Mouse (Mus musculus) embryonic fibroblast, embryonic 13.5 days (primary cell): ENCODE data around the gene Ablim2. TPM values are rescaled to one million over a fixed set of nuclear protein-coding genes. Genes with fewer than 3 reads are reported as not detected.

Experiments used
- H3K27ac ChIP-seq: 2 replicates; pipeline ENCODE4 v1.5.1; 2012; ENCODE audit warnings: low read length, control low read depth, inconsistent platforms; ENCODE audit not compliant: insufficient read depth
- H3K4me1 ChIP-seq: 2 replicates; pipeline ENCODE4 v1.6.1; 2011; ENCODE audit warnings: low read length; ENCODE audit not compliant: control insufficient read depth, insufficient read depth
- H3K4me3 ChIP-seq: 2 replicates; pipeline ENCODE4 v1.5.1; 2011; ENCODE audit warnings: mild to moderate bottlenecking, control low read depth, low read length; ENCODE audit not compliant: insufficient read depth
- CTCF ChIP-seq: IDR thresholded peaks from 2 replicates; pipeline ENCODE4 v1.5.1; 2011; ENCODE audit warnings: mild to moderate bottlenecking, control low read depth, low read length, moderate library complexity, borderline replicate concordance; ENCODE audit not compliant: insufficient read depth
- POLR2A ChIP-seq: IDR thresholded peaks from 2 replicates; pipeline ENCODE4 v1.6.1; 2011; ENCODE audit warnings: low read depth, mild to moderate bottlenecking, control low read depth, low read length, moderate library complexity
- polyA plus RNA-seq: library from polyadenylated mRNA; stranded (reverse); fragments of >200 nt; gene quantifications from 2 replicates; pipeline ENCODE4 v1.2.4, GENCODE M21; 2011; ENCODE audit warnings: low read depth; ENCODE audit not compliant: missing spikeins, insufficient read length

The Ablim2 gene
- polyA plus RNA-seq, 1 experiment: not detected

- TF ChIP-seq CTCF (no peak), POLR2A (no peak)
These were observed 49.3 kb downstream of the Ablim2 start for GRCm38 (mm10) chr5:35807018-35807417.

DNA sequence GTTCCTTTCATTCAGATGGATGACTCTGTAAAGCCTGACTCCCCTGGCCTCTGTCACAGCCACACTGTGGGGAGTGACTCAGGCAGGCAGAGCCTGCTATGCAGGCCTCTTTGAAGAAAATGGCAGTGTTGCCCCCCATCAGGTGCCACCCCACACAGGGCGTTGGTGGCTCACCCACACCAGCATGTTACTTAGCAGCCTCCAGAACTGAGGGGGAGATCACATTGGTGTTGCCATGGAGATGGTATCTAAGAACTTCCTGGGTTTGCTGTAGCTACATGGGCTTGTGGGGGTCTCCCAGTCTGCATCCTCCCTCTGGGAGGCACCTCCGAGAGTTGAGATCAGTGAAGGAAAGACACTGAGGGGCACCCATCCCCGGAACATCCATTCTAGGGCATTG is 52.8 kb downstream of the Ablim2 start:
- TF ChIP-seq CTCF (no peak), POLR2A (no peak)
- Histone ChIP-seq H3K4me1 (no peaks in the 10 kb centered on the region), H3K4me3 (no peak overlapping the region), H3K27ac (no peak overlapping the region)

More at GRCm38 (mm10) chr5:35807018-35807417, 49.3 kb downstream of the Ablim2 start:
- Histone ChIP-seq H3K27ac (no peak overlapping the region), H3K4me1 (no peaks in the 10 kb centered on the region), H3K4me3 (no peak overlapping the region)

DNA sequence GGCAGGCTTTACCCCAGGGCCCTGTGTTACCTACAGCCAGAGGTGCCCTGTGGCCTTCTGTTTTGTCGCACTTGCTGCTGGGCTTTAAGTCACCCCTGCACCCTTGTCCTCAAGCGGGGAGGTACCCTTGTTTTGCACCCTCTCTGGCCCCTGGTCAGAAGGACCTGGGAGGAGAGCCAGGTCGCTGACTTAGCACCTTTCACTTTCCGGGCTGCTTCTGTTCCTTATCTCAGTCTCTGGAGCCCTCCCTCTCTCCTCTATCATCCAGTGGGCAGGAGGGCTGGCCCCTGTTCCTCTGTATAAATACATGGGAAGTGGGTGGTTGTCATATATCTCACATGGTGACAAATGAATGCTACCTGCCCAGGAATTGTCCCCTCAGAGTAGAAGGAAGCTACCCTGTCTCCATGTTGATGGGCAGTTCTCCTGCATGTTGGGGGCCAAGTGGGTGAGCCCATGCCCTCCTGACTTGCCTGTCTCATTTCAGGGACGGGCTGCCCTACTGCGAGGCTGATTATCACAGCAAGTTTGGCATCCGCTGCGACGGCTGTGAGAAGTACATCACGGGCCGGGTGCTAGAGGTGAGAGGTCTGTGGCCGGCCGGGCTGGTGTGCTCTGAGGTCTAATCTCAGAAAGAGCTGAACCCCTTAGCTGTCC is 54.1 kb downstream of the Ablim2 start:
- H3K4me1 ChIP-seq: no peaks in the 10 kb centered on the region
- H3K4me3 ChIP-seq: no peak overlapping the region
- H3K27ac ChIP-seq: no peak overlapping the region
- TF ChIP-seq CTCF: no peak

DNA sequence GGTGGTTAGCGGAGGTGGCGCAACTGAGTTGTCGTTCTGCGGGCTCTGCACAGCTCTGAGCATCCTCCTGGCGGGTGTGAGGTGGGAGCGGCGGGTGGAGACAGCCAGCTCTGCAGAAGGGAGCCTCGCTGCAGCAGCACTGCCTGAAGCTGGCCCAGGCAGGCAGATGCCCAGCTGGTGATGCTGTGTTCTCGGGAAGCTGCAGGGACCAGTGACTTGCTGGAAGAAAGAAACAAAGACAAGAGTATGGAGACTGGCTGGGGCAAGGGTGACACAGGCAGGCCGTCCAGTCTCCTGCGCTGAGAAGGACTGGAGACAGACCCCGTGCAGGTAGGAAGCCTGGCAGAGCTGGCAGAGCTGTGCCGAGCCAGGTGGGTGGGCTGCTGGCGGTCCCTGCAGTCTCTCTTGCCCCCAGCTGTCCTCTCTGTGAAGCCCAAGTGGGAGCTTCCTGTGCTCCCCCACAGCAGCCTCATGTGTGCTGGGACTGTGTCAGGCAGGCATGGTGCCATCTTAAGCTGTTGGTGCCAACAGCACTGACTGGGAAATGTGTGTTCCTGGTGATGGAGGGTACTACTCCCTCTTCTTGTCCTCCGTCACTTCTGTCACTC is 56.8 kb downstream of the Ablim2 start:
- Histone ChIP-seq H3K27ac (no peak overlapping the region), H3K4me1 (no peaks in the 10 kb centered on the region), H3K4me3 (no peak overlapping the region)
- no peak for TF ChIP-seq CTCF
- TF ChIP-seq POLR2A: no peak

DNA sequence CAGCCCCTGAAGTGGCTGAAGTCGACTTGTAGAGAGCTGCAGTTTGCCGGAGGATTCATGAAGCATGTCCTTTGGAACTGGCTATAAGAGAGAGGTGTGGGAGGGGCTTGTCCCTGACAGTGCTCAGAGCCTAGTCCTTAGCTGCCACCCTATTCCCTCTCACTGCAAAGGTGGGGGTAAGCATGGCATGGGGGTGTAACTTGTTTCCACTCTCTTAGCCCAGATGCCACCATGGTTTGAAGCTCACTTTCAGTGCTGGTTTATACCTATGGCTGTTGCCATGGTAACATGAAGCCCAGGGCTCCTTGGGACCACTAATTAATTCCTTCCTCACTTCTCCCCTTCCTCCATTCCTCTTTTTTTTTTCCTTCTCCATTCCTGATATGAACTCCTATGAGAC is 57.4 kb downstream of the Ablim2 start:
- Histone ChIP-seq H3K27ac (no peak overlapping the region), H3K4me1 (no peaks in the 10 kb centered on the region), H3K4me3 (no peak overlapping the region)
- TF ChIP-seq CTCF: no peak
- no peak for TF ChIP-seq POLR2A

DNA sequence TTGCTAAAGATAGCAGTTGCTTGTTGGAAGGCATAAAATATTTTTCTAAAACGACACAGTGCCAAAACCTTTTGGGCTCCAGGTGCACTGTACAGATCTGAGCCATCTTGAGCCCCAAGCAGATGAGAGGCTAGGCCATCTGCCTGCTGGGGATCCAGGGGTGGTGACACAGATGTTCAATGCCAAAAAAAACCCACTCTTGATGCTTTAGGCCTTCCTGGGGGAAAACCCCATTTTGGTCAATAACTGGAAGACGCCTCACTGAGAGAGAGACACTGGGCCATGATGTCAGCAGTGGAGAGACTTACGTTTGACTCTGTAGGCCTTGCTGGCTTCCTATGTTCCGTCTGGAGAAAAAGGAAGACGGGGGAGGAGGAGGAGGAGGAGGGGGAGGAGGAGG is 59.6 kb downstream of the Ablim2 start:
- Histone ChIP-seq H3K4me3 (no peak overlapping the region), H3K4me1 (no peaks in the 10 kb centered on the region), H3K27ac (no peak overlapping the region)
- no peak for TF ChIP-seq CTCF
- no peak for TF ChIP-seq POLR2A

DNA sequence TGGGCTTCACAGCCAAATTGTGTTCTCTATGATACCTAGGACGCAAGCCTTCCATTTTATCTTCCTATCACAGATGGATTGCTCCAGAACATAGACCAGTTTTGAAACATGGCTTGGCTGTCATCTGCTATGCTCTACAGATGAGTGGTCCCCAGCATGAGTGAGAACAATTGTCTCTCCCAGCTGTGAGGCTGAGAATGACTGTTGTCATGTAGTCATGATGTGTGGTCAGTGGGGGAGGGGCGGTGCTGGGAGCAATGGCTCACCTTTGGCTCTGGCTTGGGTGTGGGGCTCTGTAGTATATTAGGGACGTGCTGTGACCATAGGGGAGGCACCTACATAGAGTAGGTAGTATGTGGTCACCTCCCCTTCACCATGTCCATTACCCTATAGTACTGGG is 60.2 kb downstream of the Ablim2 start:
- H3K4me3 ChIP-seq: no peak overlapping the region
- TF ChIP-seq POLR2A (no peak), CTCF (no peak)

DNA sequence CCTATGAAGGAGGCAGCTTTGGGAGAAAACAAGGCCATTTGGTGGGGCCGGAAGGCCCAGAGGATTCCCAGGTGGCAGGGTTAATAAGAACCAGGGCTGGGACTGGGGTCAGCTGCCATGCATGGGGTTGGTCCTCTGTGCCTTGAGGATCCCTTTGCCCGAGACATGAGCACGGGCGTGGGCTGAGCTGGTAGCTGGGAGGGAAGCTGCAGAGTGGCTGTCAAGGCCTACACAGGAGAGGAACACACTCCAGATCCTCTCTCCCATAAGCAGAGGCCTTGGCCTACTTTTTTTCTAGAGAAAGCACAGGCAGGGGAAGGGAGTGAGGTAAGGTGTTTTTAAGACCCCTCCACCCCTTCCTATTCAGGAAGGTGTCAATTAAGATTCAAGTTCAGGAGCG is 65.0 kb downstream of the Ablim2 start:
- Histone ChIP-seq H3K27ac (no peak overlapping the region), H3K4me1 (no peaks in the 10 kb centered on the region), H3K4me3 (no peak overlapping the region)
- no peak for TF ChIP-seq CTCF
- TF ChIP-seq POLR2A: no peak

More for the DNA sequence above, 60.2 kb downstream of the Ablim2 start:
- no peak overlapping the region for H3K27ac ChIP-seq
- no peaks in the 10 kb centered on the region for H3K4me1 ChIP-seq

- H3K4me3 ChIP-seq: no peak overlapping the region
- H3K4me1 ChIP-seq: no peaks in the 10 kb centered on the region
- 0 out of 2 replicates have a peak, but pooled peaks have one; percentile 16 for TF ChIP-seq CTCF
- TF ChIP-seq POLR2A: no peak
These were observed 68.8 kb downstream of the Ablim2 start for GRCm38 (mm10) chr5:35826465-35826864.

DNA sequence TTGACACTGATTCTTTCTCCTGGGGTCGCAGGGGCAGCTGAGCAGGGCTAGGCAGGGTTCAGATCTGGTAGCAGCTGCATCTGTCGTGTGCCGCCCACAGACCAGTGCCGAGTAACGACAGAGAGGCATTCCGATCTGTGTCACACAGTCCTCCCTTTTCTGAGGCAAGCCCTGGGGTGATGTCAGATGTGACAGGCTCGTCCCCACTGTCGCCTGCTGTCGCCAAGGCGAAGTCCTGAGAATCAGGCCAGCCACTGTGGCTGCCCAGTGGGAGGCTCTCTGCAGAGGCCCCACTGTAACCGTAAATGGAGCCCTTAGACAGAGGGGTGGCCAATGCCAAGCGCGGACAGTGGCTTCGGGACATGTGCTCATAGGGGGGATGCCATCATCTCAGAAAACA is 69.4 kb downstream of the Ablim2 start:
- H3K4me3 ChIP-seq: no peak overlapping the region
- no peaks in the 10 kb centered on the region for H3K4me1 ChIP-seq
- H3K27ac ChIP-seq: no peak overlapping the region
- TF ChIP-seq POLR2A (no peak), CTCF (no peak)

More at GRCm38 (mm10) chr5:35826465-35826864, 68.8 kb downstream of the Ablim2 start:
- no peak overlapping the region for H3K27ac ChIP-seq
